Mouse (Mus musculus) limb, embryonic 13.5 days (tissue): ENCODE measurements at regions not wholly inside any gene's neighbourhood (a gene's known extent, or its start where the extent isn't known, plus 50 kb on each side); places are given as distances from the start of the nearest gene placed in this dataset.
A peak's percentile ranks its signal among the peaks of the same experiment; 100 is the strongest.

Experiments
- ATAC-seq: fragments of 200-750 bp; cut with Nextera tagmentation; 2 replicates; pipeline ENCODE4 v1.8.0; 2017; ENCODE audit warnings: low read depth, moderate number of reproducible peaks, moderate TSS enrichment; ENCODE audit not compliant: low FRiP score
- H3K27ac ChIP-seq: fragments of 300-500 bp; sonication (generic); 2 replicates; pipeline ENCODE4 v1.5.1; 2015; ENCODE audit warnings: inconsistent platforms, mild to moderate bottlenecking, moderate library complexity
- H3K27me3 ChIP-seq: fragments of 300-500 bp; sonication (generic); 2 replicates; pipeline ENCODE4 v1.6.1; 2015; ENCODE audit warnings: mild to moderate bottlenecking, inconsistent platforms
- H3K36me3 ChIP-seq: fragments of 300-500 bp; sonication (generic); 2 replicates; pipeline ENCODE4 v1.6.1; 2015; ENCODE audit warnings: inconsistent platforms, mild to moderate bottlenecking, moderate library complexity
- H3K4me1 ChIP-seq: fragments of 300-500 bp; sonication (generic); 2 replicates; pipeline ENCODE4 v1.6.1; 2015; ENCODE audit warnings: inconsistent platforms
- H3K4me2 ChIP-seq: fragments of 300-500 bp; sonication (generic); replicated peaks from 2 replicates; pipeline ENCODE4 v1.6.1; 2015; ENCODE audit warnings: inconsistent platforms, mild to moderate bottlenecking, moderate library complexity
- H3K4me3 ChIP-seq: fragments of 300-500 bp; sonication (generic); 2 replicates; pipeline ENCODE4 v1.5.1; 2015; ENCODE audit warnings: moderate library complexity, mild to moderate bottlenecking, inconsistent platforms
- H3K9ac ChIP-seq: fragments of 300-500 bp; sonication (generic); 2 replicates; pipeline ENCODE4 v1.6.1; 2015; ENCODE audit warnings: mild to moderate bottlenecking, inconsistent platforms
- H3K9me3 ChIP-seq: fragments of 300-500 bp; sonication (generic); 2 replicates; pipeline ENCODE4 v1.6.1; 2016; ENCODE audit warnings: inconsistent platforms
- WGBS: fragments of 180-500 bp; shearing (Covaris S2); methylation state at CpG from one replicate; pipeline ENCODE4 v1.1.7; 2015; 5-methylcytosine and 5-hydroxymethylcytosine counted together

GRCm38 (mm10) chr14:48888954-48889353 is 176.9 kb upstream of the Ap5m1 start:
- H3K36me3 ChIP-seq: no peaks in the 10 kb centered on the region
- WGBS: 5% methylated on average over 13 of the region's 13 CpGs
- H3K4me1 ChIP-seq: peaks cover 12% of the 10 kb centered on the region
- H3K27ac ChIP-seq: no peak overlapping the region
- peak overlapping the region; percentile 19 for H3K4me3 ChIP-seq
- ATAC-seq: no peak
- H3K4me2 ChIP-seq: peak overlapping the region; percentile 53
- H3K27me3 ChIP-seq: peaks cover 15% of the 10 kb centered on the region; the same call in 1 of the 2 replicates
- no peaks in the 10 kb centered on the region for H3K9me3 ChIP-seq
- no peak overlapping the region for H3K9ac ChIP-seq

- WGBS: 20% methylated on average over 6 of the region's 6 CpGs
- 0 out of 2 replicates have a peak, but pooled peaks cover 7% of the 10 kb centered on the region for H3K4me1 ChIP-seq
- no peak overlapping the region for H3K4me2 ChIP-seq
- no peaks in the 10 kb centered on the region for H3K36me3 ChIP-seq
- H3K9ac ChIP-seq: no peak overlapping the region
- H3K27ac ChIP-seq: no peak overlapping the region
- peaks cover 13% of the 10 kb centered on the region; the same call in 1 of the 2 replicates for H3K27me3 ChIP-seq
- H3K4me3 ChIP-seq: no peak overlapping the region
- ATAC-seq: no peak
- H3K9me3 ChIP-seq: no peaks in the 10 kb centered on the region
Measured at GRCm38 (mm10) chr14:48880041-48880440, 185.9 kb upstream of the Ap5m1 start.

GRCm38 (mm10) chr14:48877998-48878657 is 187.8 kb upstream of the Ap5m1 start:
- H3K4me2 ChIP-seq: no peak overlapping the region
- peaks cover 6% of the 10 kb centered on the region; the same call in 1 of the 2 replicates for H3K27me3 ChIP-seq
- H3K27ac ChIP-seq: no peak overlapping the region
- no peak overlapping the region for H3K9ac ChIP-seq
- WGBS: 84% methylated on average over 12 of the region's 12 CpGs
- H3K36me3 ChIP-seq: no peaks in the 10 kb centered on the region
- H3K9me3 ChIP-seq: no peaks in the 10 kb centered on the region
- H3K4me3 ChIP-seq: no peak overlapping the region
- 0 out of 2 replicates have a peak, but pooled peaks cover 7% of the 10 kb centered on the region for H3K4me1 ChIP-seq
- peak; percentile 24; the same call in 1 of the 2 replicates for ATAC-seq

GRCm38 (mm10) chr14:48871313-48871712 is 194.6 kb upstream of the Ap5m1 start:
- Histone ChIP-seq H3K27me3 (no peaks in the 10 kb centered on the region), H3K9me3 (no peaks in the 10 kb centered on the region), H3K36me3 (no peaks in the 10 kb centered on the region), H3K9ac (no peak overlapping the region), H3K4me3 (no peak overlapping the region), H3K27ac (no peak overlapping the region), H3K4me1 (no peaks in the 10 kb centered on the region), H3K4me2 (no peak overlapping the region)
- WGBS: 86% methylated on average over 3 of the region's 3 CpGs
- no peak for ATAC-seq

- WGBS: 46% methylated on average over 10 of the region's 10 CpGs
- no peaks in the 10 kb centered on the region for H3K4me1 ChIP-seq
- no peak for ATAC-seq
- no peaks in the 10 kb centered on the region for H3K9me3 ChIP-seq
- H3K4me3 ChIP-seq: no peak overlapping the region
- no peak overlapping the region for H3K27ac ChIP-seq
- no peak overlapping the region for H3K9ac ChIP-seq
- H3K36me3 ChIP-seq: no peaks in the 10 kb centered on the region
- no peaks in the 10 kb centered on the region for H3K27me3 ChIP-seq
- H3K4me2 ChIP-seq: no peak overlapping the region
Measured at GRCm38 (mm10) chr14:48869956-48870355, 195.9 kb upstream of the Ap5m1 start.

GRCm38 (mm10) chr14:48855453-48855852 is 181.8 kb upstream of the Otx2 start:
- Histone ChIP-seq H3K9ac (no peak overlapping the region), H3K4me1 (0 out of 2 replicates have a peak, but pooled peaks cover 2% of the 10 kb centered on the region), H3K9me3 (no peaks in the 10 kb centered on the region), H3K4me3 (no peak overlapping the region), H3K27ac (no peak overlapping the region), H3K36me3 (no peaks in the 10 kb centered on the region), H3K27me3 (peaks cover 21% of the 10 kb centered on the region; the same call in 1 of the 2 replicates), H3K4me2 (no peak overlapping the region)
- ATAC-seq: no peak
- 91% methylated on average over 5 of the region's 5 CpGs for WGBS

- Histone ChIP-seq H3K9ac (no peak overlapping the region), H3K4me2 (no peak overlapping the region), H3K27ac (no peak overlapping the region), H3K4me1 (0 out of 2 replicates have a peak, but pooled peaks cover 2% of the 10 kb centered on the region), H3K36me3 (no peaks in the 10 kb centered on the region), H3K9me3 (no peaks in the 10 kb centered on the region), H3K27me3 (peaks cover 21% of the 10 kb centered on the region; the same call in 1 of the 2 replicates), H3K4me3 (no peak overlapping the region)
- no peak for ATAC-seq
- WGBS: 63% methylated on average over 9 of the region's 9 CpGs
Measured at GRCm38 (mm10) chr14:48854188-48854924, 180.7 kb upstream of the Otx2 start.

GRCm38 (mm10) chr14:48853479-48854187 is 180.0 kb upstream of the Otx2 start:
- no peaks in the 10 kb centered on the region for H3K9me3 ChIP-seq
- no peak overlapping the region for H3K4me3 ChIP-seq
- H3K27me3 ChIP-seq: peaks cover 21% of the 10 kb centered on the region; the same call in 1 of the 2 replicates
- no peak overlapping the region for H3K9ac ChIP-seq
- H3K27ac ChIP-seq: no peak overlapping the region
- H3K4me1 ChIP-seq: 0 out of 2 replicates have a peak, but pooled peaks cover 2% of the 10 kb centered on the region
- ATAC-seq: no peak
- H3K4me2 ChIP-seq: peak overlapping the region; percentile 61; the same call in 1 of the 2 replicates
- WGBS: 50% methylated on average over 7 of the region's 7 CpGs
- no peaks in the 10 kb centered on the region for H3K36me3 ChIP-seq

GRCm38 (mm10) chr14:48852787-48853186 is 179.2 kb upstream of the Otx2 start:
- Histone ChIP-seq H3K9me3 (no peaks in the 10 kb centered on the region), H3K36me3 (no peaks in the 10 kb centered on the region), H3K9ac (0 out of 2 replicates have a peak overlapping the region, but pooled peaks have one; percentile 19), H3K4me2 (peak overlapping the region; percentile 61), H3K27me3 (peaks cover 21% of the 10 kb centered on the region; the same call in 1 of the 2 replicates), H3K4me3 (peak overlapping the region; percentile 30), H3K4me1 (0 out of 2 replicates have a peak, but pooled peaks cover 2% of the 10 kb centered on the region), H3K27ac (no peak overlapping the region)
- no peak for ATAC-seq
- WGBS: 9% methylated on average over 15 of the region's 15 CpGs

- Histone ChIP-seq H3K4me3 (no peak overlapping the region), H3K4me2 (no peak overlapping the region; the same call in 1 of the 2 replicates), H3K36me3 (no peaks in the 10 kb centered on the region), H3K27me3 (peaks cover 21% of the 10 kb centered on the region; the same call in 1 of the 2 replicates), H3K27ac (no peak overlapping the region), H3K4me1 (0 out of 2 replicates have a peak, but pooled peaks cover 2% of the 10 kb centered on the region), H3K9me3 (no peaks in the 10 kb centered on the region), H3K9ac (no peak overlapping the region)
- WGBS: 57% methylated on average over 4 of the region's 4 CpGs
- no peak for ATAC-seq
Measured at GRCm38 (mm10) chr14:48852061-48852460, 178.4 kb upstream of the Otx2 start.

GRCm38 (mm10) chr14:48842861-48843260 is 169.2 kb upstream of the Otx2 start:
- Histone ChIP-seq H3K9ac (no peak overlapping the region), H3K4me2 (no peak overlapping the region), H3K4me3 (no peak overlapping the region), H3K27ac (no peak overlapping the region), H3K4me1 (0 out of 2 replicates have a peak, but pooled peaks cover 3% of the 10 kb centered on the region), H3K27me3 (0 out of 2 replicates have a peak, but pooled peaks cover 2% of the 10 kb centered on the region), H3K9me3 (no peaks in the 10 kb centered on the region), H3K36me3 (no peaks in the 10 kb centered on the region)
- no peak for ATAC-seq
- WGBS: 80% methylated on average over 4 of the region's 4 CpGs
